Mouse (Mus musculus) MEL (cell line): ENCODE data around the gene Elavl2. TPM values are rescaled to one million over a fixed set of nuclear protein-coding genes. Genes with fewer than 3 reads are reported as not detected.

ENCODE experiments used
- DNase-seq: peaks from one replicate; pipeline ENCODE4 v3.0.0; 2011; ENCODE audit warnings: low read depth, low spot score
- H3K27ac ChIP-seq: 2 replicates; pipeline ENCODE4 v1.5.1; 2012; ENCODE audit warnings: low read depth, mild to moderate bottlenecking, control low read depth, low read length, moderate library complexity; ENCODE audit not compliant: control insufficient read depth
- H3K27me3 ChIP-seq, 2 experiments: fragments of 150-350 bp in 1 of 2; sonication (generic) in 1 of 2; 2 replicates each; pipeline ENCODE4 v1.6.1; 2012; ENCODE audit warnings: low read length in 2 of 2, mild to moderate bottlenecking in 2 of 2, improper control_type of control experiment in 1 of 2, moderate library complexity in 1 of 2; ENCODE audit not compliant: insufficient read depth in 2 of 2, control insufficient read depth in 1 of 2
- H3K36me3 ChIP-seq, 2 experiments: 2 replicates each; pipeline ENCODE4 v1.6.1; 2012 to 2014; ENCODE audit warnings: low read length in 2 of 2, improper control_type of control experiment in 1 of 2, inconsistent platforms in 1 of 2, mild to moderate bottlenecking in 1 of 2; ENCODE audit not compliant: insufficient read depth in 2 of 2, control insufficient read depth in 1 of 2
- H3K4me1 ChIP-seq, 2 experiments: fragments of 150-350 bp in 1 of 2; sonication (generic) in 1 of 2; 2 replicates each; pipeline ENCODE4 v1.6.1; 2012; ENCODE audit warnings: low read length in 2 of 2, improper control_type of control experiment in 1 of 2, mild to moderate bottlenecking in 1 of 2; ENCODE audit not compliant: insufficient read depth in 2 of 2, control insufficient read depth in 1 of 2
- H3K4me3 ChIP-seq, 2 experiments: fragments of 150-350 bp in 1 of 2; sonication (generic) in 1 of 2; 2 replicates each; pipeline ENCODE4 v1.5.1; 2012; ENCODE audit warnings: low read depth in 2 of 2, low read length in 2 of 2, mild to moderate bottlenecking in 2 of 2, moderate library complexity in 2 of 2, control low read depth in 1 of 2, improper control_type of control experiment in 1 of 2; ENCODE audit not compliant: control insufficient read depth in 1 of 2, insufficient read depth in 1 of 2
- H3K79me2 ChIP-seq: 2 replicates; pipeline ENCODE4 v1.6.1; 2012; ENCODE audit warnings: mild to moderate bottlenecking, low read length, moderate library complexity; ENCODE audit not compliant: control insufficient read depth, poor library complexity, insufficient read depth
- H3K9ac ChIP-seq: 2 replicates; pipeline ENCODE4 v1.6.1; 2012; ENCODE audit warnings: low read depth, mild to moderate bottlenecking, control low read depth, low read length, moderate library complexity; ENCODE audit not compliant: control insufficient read depth, poor library complexity, severe bottlenecking
- H3K9me3 ChIP-seq: fragments of 150-350 bp; sonication (generic); replicated peaks from 2 replicates; pipeline ENCODE4 v1.6.1; 2012; ENCODE audit warnings: mild to moderate bottlenecking, low read length, improper control_type of control experiment, moderate library complexity; ENCODE audit not compliant: insufficient read depth
- CHD1 ChIP-seq: IDR thresholded peaks from 2 replicates; pipeline ENCODE4 v1.6.1; 2012; ENCODE audit warnings: low read depth, mild to moderate bottlenecking, inconsistent platforms, low read length, improper control_type of control experiment
- CHD2 ChIP-seq: IDR thresholded peaks from 2 replicates; pipeline ENCODE4 v1.6.1; 2011; ENCODE audit warnings: low read length, improper control_type of control experiment
- EP300 ChIP-seq, 2 experiments: IDR thresholded peaks; 2 replicates each; pipeline ENCODE4 v1.6.1; 2011; ENCODE audit warnings: improper control_type of control experiment in 2 of 2, low read length in 2 of 2, low read depth in 1 of 2, mild to moderate bottlenecking in 1 of 2
- ETS1 ChIP-seq: IDR thresholded peaks from 2 replicates; pipeline ENCODE4 v1.6.1; 2012; ENCODE audit warnings: low read depth, mild to moderate bottlenecking, inconsistent platforms, low read length, improper control_type of control experiment, moderate library complexity
- GABPA ChIP-seq: IDR thresholded peaks from 2 replicates; pipeline ENCODE4 v1.6.1; 2012; ENCODE audit warnings: low read depth, mild to moderate bottlenecking, inconsistent platforms, low read length, improper control_type of control experiment, moderate library complexity
- GATA1 ChIP-seq: IDR thresholded peaks from 2 replicates; pipeline ENCODE4 v1.6.1; 2011; ENCODE audit warnings: low read depth, low read length, improper control_type of control experiment
- HCFC1 ChIP-seq: IDR thresholded peaks from 2 replicates; pipeline ENCODE4 v1.6.1; 2012; ENCODE audit warnings: low read depth, mild to moderate bottlenecking, inconsistent platforms, low read length, improper control_type of control experiment, moderate library complexity
- JUND ChIP-seq: IDR thresholded peaks from 2 replicates; pipeline ENCODE4 v1.6.1; 2011; ENCODE audit warnings: low read depth, mild to moderate bottlenecking, improper control_type of control experiment, low read length
- KAT2A ChIP-seq: conservative IDR thresholded peaks from 2 replicates; pipeline ENCODE4 v1.6.1; 2012; ENCODE audit warnings: low read depth, low read length, improper control_type of control experiment, inconsistent platforms
- MAX ChIP-seq: IDR thresholded peaks from 2 replicates; pipeline ENCODE4 v1.6.1; 2011; ENCODE audit warnings: low read length, improper control_type of control experiment
- MXI1 ChIP-seq: IDR thresholded peaks from 2 replicates; pipeline ENCODE4 v1.6.1; 2011; ENCODE audit warnings: mild to moderate bottlenecking, low read depth, low read length, improper control_type of control experiment
- NRF1 ChIP-seq: IDR thresholded peaks from 2 replicates; pipeline ENCODE4 v1.6.1; 2014; ENCODE audit warnings: low read depth, mild to moderate bottlenecking, inconsistent platforms, low read length, improper control_type of control experiment, moderate library complexity; ENCODE audit not compliant: poor library complexity, insufficient read depth, severe bottlenecking
- POLR2A ChIP-seq, 2 experiments: IDR thresholded peaks; 2 replicates each; pipeline ENCODE4 v1.6.1; 2011 to 2012; ENCODE audit warnings: low read length in 2 of 2, mild to moderate bottlenecking in 2 of 2, control low read depth in 1 of 2, improper control_type of control experiment in 1 of 2, low read depth in 1 of 2, moderate library complexity in 1 of 2; ENCODE audit not compliant: control insufficient read depth in 1 of 2, insufficient read depth in 1 of 2, poor library complexity in 1 of 2
- POLR2AphosphoS5 ChIP-seq: IDR thresholded peaks from 2 replicates; pipeline ENCODE4 v1.6.1; 2012; ENCODE audit warnings: low read depth, borderline replicate concordance, mild to moderate bottlenecking, inconsistent platforms, low read length, moderate library complexity, mixed read lengths
- RAD21 ChIP-seq: IDR thresholded peaks from 2 replicates; pipeline ENCODE4 v1.6.1; 2011; ENCODE audit warnings: mild to moderate bottlenecking, low read depth, low read length, improper control_type of control experiment
- TAL1 ChIP-seq: IDR thresholded peaks from 2 replicates; pipeline ENCODE4 v1.6.1; 2012; ENCODE audit warnings: mild to moderate bottlenecking, inconsistent platforms, low read length, moderate library complexity, mixed read lengths
- UBTF ChIP-seq: IDR thresholded peaks from 2 replicates; pipeline ENCODE4 v1.6.1; 2012; ENCODE audit warnings: low read depth, mild to moderate bottlenecking, inconsistent platforms, low read length, improper control_type of control experiment, moderate library complexity, borderline replicate concordance; ENCODE audit not compliant: insufficient read depth
- ZMIZ1 ChIP-seq: IDR thresholded peaks from 2 replicates; pipeline ENCODE4 v1.6.1; 2012; ENCODE audit warnings: low read depth, mild to moderate bottlenecking, inconsistent platforms, low read length, improper control_type of control experiment, moderate library complexity
- polyA plus RNA-seq, 2 experiments: library from polyadenylated mRNA; stranded (reverse) in 1 of 2; unstranded in 1 of 2; fragments of >175 nt in 1 of 2; fragments of >200 nt in 1 of 2; gene quantifications; 2 replicates each; pipeline versions ENCODE4 v1.2.1 to v1.2.4; 2012; ENCODE audit warnings: low replicate concordance in 2 of 2, low read depth in 1 of 2; ENCODE audit not compliant: insufficient read length in 2 of 2, insufficient read depth in 1 of 2, missing spikeins in 1 of 2
- total RNA-seq: library from RNA; depleted of rRNA; stranded (reverse); fragments of 300-350 nt; gene quantifications from 2 replicates; pipeline ENCODE4 v1.2.3, GENCODE M21; 2012

The Elavl2 gene
- total and polyA plus RNA-seq, 3 experiments, result not detected

GRCm38 (mm10) chr4:91353138-91353537, 47.4 kb downstream of the Elavl2 start:
- Histone ChIP-seq H3K27me3 (no peaks in the 10 kb centered on the region), H3K27ac (no peak overlapping the region), H3K9ac (no peak overlapping the region), H3K36me3 (no peaks in the 10 kb centered on the region), H3K79me2 (no peaks in the 10 kb centered on the region), H3K4me1 (no peaks in the 10 kb centered on the region), H3K4me3 (no peak overlapping the region), H3K9me3 (no peaks in the 10 kb centered on the region)
- no peak for DNase-seq
- TF ChIP-seq GABPA (no peak), CHD2 (no peak), RAD21 (no peak), POLR2A (IDR thresholded peaks at IDR 0.05; ENCODE audit: control insufficient read depth in 1 of 2, insufficient read depth in 1 of 2, low read depth in 1 of 2, low read length in 2 of 2, poor library complexity in 1 of 2) (no peak), CHD1 (no peak), NRF1 (no peak), POLR2AphosphoS5 (no peak), MXI1 (no peak), HCFC1 (no peak), UBTF (no peak), MAX (no peak), JUND (no peak), EP300 (IDR thresholded peaks at IDR 0.05; ENCODE audit: low read depth in 1 of 2, low read length in 2 of 2) (no peak), GATA1 (no peak), KAT2A (no peak)

GRCm38 (mm10) chr4:91349579-91349978, 51.0 kb downstream of the Elavl2 start:
- Histone ChIP-seq H3K27me3 (no peaks in the 10 kb centered on the region), H3K79me2 (no peaks in the 10 kb centered on the region), H3K9me3 (no peaks in the 10 kb centered on the region), H3K27ac (no peak overlapping the region), H3K4me3 (no peak overlapping the region), H3K4me1 (no peaks in the 10 kb centered on the region)
- no peak for DNase-seq
- no peak for TF ChIP-seq TAL1
- no peak for TF ChIP-seq MAX
- TF ChIP-seq ZMIZ1, result no peak
- TF ChIP-seq ETS1, result no peak
- TF ChIP-seq, all 39 proteins: peak for 0
- no peak overlapping the region for H3K9ac ChIP-seq
- H3K36me3 ChIP-seq, result no peaks in the 10 kb centered on the region
